ENCODE assay signal across 10 mouse cellular contexts in genomic region chr5:129729286-129729685, GRCm38 (mm10). TPM values are rescaled to one million over a fixed set of nuclear protein-coding genes. Genes with fewer than 3 reads are reported as not detected.
A peak's percentile ranks its signal among the peaks of the same experiment; 100 is the strongest.
DNase-seq lines count a peak whose midpoint lies in the region; ATAC-seq and TF ChIP-seq lines count a peak whose summit lies in the region.
"Had no signal": no experiment of that assay in that cellular context is flagged by ENCODE, and none has a peak within 500 bp of the region (broad histone marks: within the 10 kb centered on the region; RNA-seq: fewer than 3 reads in every experiment).

No protein-coding gene starts in this region.

- peak; percentile 27 to 47 for DNase-seq in cerebellum, postnatal 25 days
- no peak for DNase-seq in cerebellum, adult 11 months
- DNase-seq in yolk sac, embryonic 10.5 days (ENCODE audit: low spot score): peak; percentile 85
- no peak for DNase-seq in T-cell, adult 2 months (ENCODE audit: low spot score)
- no peak for DNase-seq in urinary bladder, postnatal 14 days (ENCODE audit: low spot score)

- H3K36me3 ChIP-seq in midbrain, embryonic 13.5 days: no peaks in the 10 kb centered on the region
- no peaks in the 10 kb centered on the region for H3K36me3 ChIP-seq in midbrain, embryonic 15.5 days (replicated peaks)
- no peaks in the 10 kb centered on the region for H3K36me3 ChIP-seq in intestine, postnatal 0 days (ENCODE audit: control insufficient read depth, insufficient read depth)
- H3K36me3 ChIP-seq: hindbrain, embryonic 15.5 days had no signal

- no peaks in the 10 kb centered on the region for H3K9me3 ChIP-seq in midbrain, embryonic 13.5 days
- H3K9me3 ChIP-seq in midbrain, embryonic 15.5 days: no peaks in the 10 kb centered on the region
- H3K9me3 ChIP-seq in intestine, postnatal 0 days (ENCODE audit: control insufficient read depth): no peaks in the 10 kb centered on the region
- H3K9me3 ChIP-seq: hindbrain, embryonic 15.5 days had no signal

- no peak overlapping the region for H3K4me2 ChIP-seq in midbrain, embryonic 13.5 days (replicated peaks)
- no peak overlapping the region for H3K4me2 ChIP-seq in midbrain, embryonic 15.5 days
- H3K4me2 ChIP-seq in intestine, postnatal 0 days (replicated peaks; ENCODE audit: low read depth): peak overlapping the region; percentile 37; the same call in 1 of the 2 replicates
- H3K4me2 ChIP-seq: hindbrain, embryonic 15.5 days had no signal

- H3K4me1 ChIP-seq in midbrain, embryonic 13.5 days (replicated peaks): peaks cover 35% of the 10 kb centered on the region
- H3K4me1 ChIP-seq in midbrain, embryonic 15.5 days: peaks cover 27% of the 10 kb centered on the region
- H3K4me1 ChIP-seq in intestine, postnatal 0 days (replicated peaks; ENCODE audit: control insufficient read depth, insufficient read depth, low read length): peaks cover 19% of the 10 kb centered on the region

- no peak overlapping the region for H3K4me3 ChIP-seq in midbrain, embryonic 13.5 days (replicated peaks)
- H3K4me3 ChIP-seq in midbrain, embryonic 15.5 days: no peak overlapping the region
- no peak overlapping the region for H3K4me3 ChIP-seq in intestine, postnatal 0 days (ENCODE audit: low read depth, low read length)
- H3K4me3 ChIP-seq: hindbrain, embryonic 15.5 days had no signal

- H3K27ac ChIP-seq in midbrain, embryonic 13.5 days: no peak overlapping the region
- H3K27ac ChIP-seq in midbrain, embryonic 15.5 days: no peak overlapping the region
- peak overlapping the region; percentile 50 for H3K27ac ChIP-seq in intestine, postnatal 0 days (ENCODE audit: low read depth, low read length)
- H3K27ac ChIP-seq: hindbrain, embryonic 15.5 days had no signal

- TF ChIP-seq CTCF in intestine, postnatal 0 days (IDR thresholded peaks at IDR 0.05; ENCODE audit: low read depth): no peak

- ATAC-seq in midbrain, embryonic 13.5 days: no peak
- no peak for ATAC-seq in midbrain, embryonic 15.5 days (replicated peaks)
- no peak for ATAC-seq in intestine, postnatal 0 days

- no peaks in the 10 kb centered on the region for H3K27me3 ChIP-seq in midbrain, embryonic 13.5 days
- no peaks in the 10 kb centered on the region for H3K27me3 ChIP-seq in midbrain, embryonic 15.5 days (replicated peaks)
- no peaks in the 10 kb centered on the region for H3K27me3 ChIP-seq in intestine, postnatal 0 days (replicated peaks; ENCODE audit: control insufficient read depth, insufficient read depth, low read length)
- H3K27me3 ChIP-seq: hindbrain, embryonic 15.5 days had no signal

- 68% methylated on average over 11 of the region's 11 CpGs for WGBS in midbrain, embryonic 13.5 days
- 60% methylated on average over 11 of the region's 11 CpGs for WGBS in midbrain, embryonic 15.5 days
- 24% methylated on average over 11 of the region's 11 CpGs for WGBS in intestine, postnatal 0 days

- H3K9ac ChIP-seq in midbrain, embryonic 13.5 days (replicated peaks): 0 out of 2 replicates have a peak overlapping the region, but pooled peaks have one; percentile 32
- no peak overlapping the region for H3K9ac ChIP-seq in midbrain, embryonic 15.5 days
- 0 out of 2 replicates have a peak overlapping the region, but pooled peaks have one; percentile 31 for H3K9ac ChIP-seq in intestine, postnatal 0 days (ENCODE audit: low read depth, low read length)
- H3K9ac ChIP-seq: hindbrain, embryonic 15.5 days had no signal

RNA-seq across cellular contexts. Expression of gene Nipsnap2, which starts 4.4 kb away (rescaled TPM):
- polyA plus RNA-seq in midbrain, embryonic 13.5 days (2015; fragmentation: Nextera tagmentation; extraction: Ambion mirVana): 84.1 and 94.5 TPM in 2 replicates
- 81.8 and 82.0 TPM in 2 replicates for polyA plus RNA-seq in midbrain, embryonic 15.5 days (2015; fragmentation: Nextera tagmentation; extraction: Ambion mirVana)
- polyA plus RNA-seq in intestine, postnatal 0 days (2015; fragmentation: Nextera tagmentation; extraction: Ambion mirVana): 51.0 and 51.2 TPM in 2 replicates

RNA-seq across cellular contexts. Expression of gene Mrps17, which starts 14.0 kb away (rescaled TPM):
- polyA plus RNA-seq in midbrain, embryonic 13.5 days (2015; fragmentation: Nextera tagmentation; extraction: Ambion mirVana): 189 TPM in 2 replicates
- 161 and 167 TPM in 2 replicates for polyA plus RNA-seq in midbrain, embryonic 15.5 days (2015; fragmentation: Nextera tagmentation; extraction: Ambion mirVana)
- 109 and 115 TPM in 2 replicates for polyA plus RNA-seq in intestine, postnatal 0 days (2015; fragmentation: Nextera tagmentation; extraction: Ambion mirVana)

RNA-seq across cellular contexts. Expression of gene Sept14, which starts 21.0 kb away (rescaled TPM):
- not detected in 2 replicates for polyA plus RNA-seq in midbrain, embryonic 13.5 days (2015; fragmentation: Nextera tagmentation; extraction: Ambion mirVana)
- polyA plus RNA-seq in midbrain, embryonic 15.5 days (2015; fragmentation: Nextera tagmentation; extraction: Ambion mirVana): not detected in 2 replicates
- polyA plus RNA-seq in intestine, postnatal 0 days (2015; fragmentation: Nextera tagmentation; extraction: Ambion mirVana): not detected in 2 replicates
- polyA plus RNA-seq: brain, embryonic 14.5 days; hindbrain, embryonic 15.5 days had no signal

RNA-seq across cellular contexts. Expression of gene Psph, which starts 58.0 kb away (rescaled TPM):
- 35.7 and 37.4 TPM in 2 replicates for polyA plus RNA-seq in midbrain, embryonic 13.5 days (2015; fragmentation: Nextera tagmentation; extraction: Ambion mirVana)
- 24.0 and 35.1 TPM in 2 replicates for polyA plus RNA-seq in midbrain, embryonic 15.5 days (2015; fragmentation: Nextera tagmentation; extraction: Ambion mirVana)
- 22.2 and 23.6 TPM in 2 replicates for polyA plus RNA-seq in intestine, postnatal 0 days (2015; fragmentation: Nextera tagmentation; extraction: Ambion mirVana)

RNA-seq across cellular contexts. Expression of gene Zfp11, which starts 59.4 kb away (rescaled TPM):
- polyA plus RNA-seq in midbrain, embryonic 13.5 days (2015; fragmentation: Nextera tagmentation; extraction: Ambion mirVana): 8.7 and 8.9 TPM in 2 replicates
- 8.5 and 8.6 TPM in 2 replicates for polyA plus RNA-seq in midbrain, embryonic 15.5 days (2015; fragmentation: Nextera tagmentation; extraction: Ambion mirVana)
- 0.93 and 1.0 TPM in 2 replicates for polyA plus RNA-seq in intestine, postnatal 0 days (2015; fragmentation: Nextera tagmentation; extraction: Ambion mirVana)

Comparison
In these comparisons a context has a peak if more than half of its experiments do, and no peak if none do; other contexts are left out.
1. DNase-seq: peak in cerebellum, postnatal 25 days (2 of 2) and yolk sac, embryonic 10.5 days (single experiment); none in cerebellum, adult 11 months (single experiment), T-cell, adult 2 months (single experiment) and urinary bladder, postnatal 14 days (single experiment).